In genomic region chr15:85653421-85654401, GRCm38 (mm10) we compare ENCODE assay signal across 8 mouse cellular contexts.
DNase-seq lines count a peak whose midpoint lies in the region; ATAC-seq lines count a peak whose summit lies in the region.

No protein-coding gene starts in this region.

- peak overlapping the region; percentile 17; the same call in 1 of the 2 replicates for H3K9ac ChIP-seq in hindbrain, embryonic 11.5 days (ENCODE audit: low read depth, low read length)
- peak overlapping the region; percentile 73 for H3K9ac ChIP-seq in intestine, embryonic 16.5 days (ENCODE audit: low read depth, low read length)
- H3K9ac ChIP-seq in limb, embryonic 11.5 days (ENCODE audit: low read length): peak overlapping the region; percentile 46; the same call in 1 of the 2 replicates
- H3K9ac ChIP-seq in midbrain, embryonic 15.5 days: peak overlapping the region; percentile 47
- peak overlapping the region; percentile 32; the same call in 1 of the 2 replicates for H3K9ac ChIP-seq in stomach, embryonic 15.5 days

- H3K9me3 ChIP-seq in hindbrain, embryonic 11.5 days (ENCODE audit: control insufficient read depth, low read length): no peaks in the 10 kb centered on the region
- no peaks in the 10 kb centered on the region for H3K9me3 ChIP-seq in hindbrain, embryonic 10.5 days
- H3K9me3 ChIP-seq in intestine, embryonic 16.5 days (ENCODE audit: control insufficient read depth, low read length): no peaks in the 10 kb centered on the region
- no peaks in the 10 kb centered on the region for H3K9me3 ChIP-seq in limb, embryonic 11.5 days (ENCODE audit: control insufficient read depth, low read length)
- H3K9me3 ChIP-seq in midbrain, embryonic 15.5 days: no peaks in the 10 kb centered on the region
- H3K9me3 ChIP-seq in stomach, embryonic 15.5 days: no peaks in the 10 kb centered on the region

- peak overlapping the region; percentile 70 for H3K27ac ChIP-seq in hindbrain, embryonic 11.5 days (ENCODE audit: low read depth, low read length)
- H3K27ac ChIP-seq in hindbrain, embryonic 10.5 days: no peak overlapping the region
- H3K27ac ChIP-seq in intestine, embryonic 16.5 days (ENCODE audit: low read length): peak overlapping the region; percentile 93
- peak overlapping the region; percentile 24; the same call in 1 of the 2 replicates for H3K27ac ChIP-seq in limb, embryonic 11.5 days (replicated peaks; ENCODE audit: low read depth, low read length)
- H3K27ac ChIP-seq in midbrain, embryonic 15.5 days: peak overlapping the region; percentile 96
- H3K27ac ChIP-seq in stomach, embryonic 15.5 days: peak overlapping the region; percentile 97

- peak overlapping the region; percentile 11; the same call in 1 of the 2 replicates for H3K4me2 ChIP-seq in hindbrain, embryonic 11.5 days (replicated peaks; ENCODE audit: low read depth, low read length)
- H3K4me2 ChIP-seq in intestine, embryonic 16.5 days (ENCODE audit: low read depth, low read length): peak overlapping the region; percentile 73
- H3K4me2 ChIP-seq in limb, embryonic 11.5 days (ENCODE audit: low read depth, severe bottlenecking): no peak overlapping the region; the same call in 1 of the 2 replicates
- peak overlapping the region; percentile 56 for H3K4me2 ChIP-seq in midbrain, embryonic 15.5 days
- H3K4me2 ChIP-seq in stomach, embryonic 15.5 days: peak overlapping the region; percentile 78

- H3K36me3 ChIP-seq in hindbrain, embryonic 11.5 days (ENCODE audit: control insufficient read depth, insufficient read depth, low read length): no peaks in the 10 kb centered on the region
- H3K36me3 ChIP-seq in hindbrain, embryonic 10.5 days: no peaks in the 10 kb centered on the region
- 0 out of 2 replicates have a peak, but pooled peaks cover 2% of the 10 kb centered on the region for H3K36me3 ChIP-seq in intestine, embryonic 16.5 days (ENCODE audit: control insufficient read depth, insufficient read depth, low read length)
- no peaks in the 10 kb centered on the region for H3K36me3 ChIP-seq in limb, embryonic 11.5 days (ENCODE audit: control insufficient read depth, insufficient read depth, low read length)
- H3K36me3 ChIP-seq in midbrain, embryonic 15.5 days (replicated peaks): no peaks in the 10 kb centered on the region
- H3K36me3 ChIP-seq in stomach, embryonic 15.5 days: no peaks in the 10 kb centered on the region

- no peak overlapping the region for H3K4me3 ChIP-seq in hindbrain, embryonic 11.5 days (ENCODE audit: low read depth, low read length)
- no peak overlapping the region for H3K4me3 ChIP-seq in hindbrain, embryonic 10.5 days
- H3K4me3 ChIP-seq in intestine, embryonic 16.5 days (ENCODE audit: low read length): peak overlapping the region; percentile 46
- no peak overlapping the region for H3K4me3 ChIP-seq in limb, embryonic 11.5 days (ENCODE audit: low read depth, low read length)
- peak overlapping the region; percentile 36 for H3K4me3 ChIP-seq in midbrain, embryonic 15.5 days
- H3K4me3 ChIP-seq in stomach, embryonic 15.5 days (replicated peaks): peak overlapping the region; percentile 43

- no peak for DNase-seq in hindbrain, embryonic 11.5 days (ENCODE audit: low spot score)
- no peak for DNase-seq in hindbrain, embryonic 10.5 days (ENCODE audit: low spot score)
- peak; percentile 91 to 92 for DNase-seq in cerebellum, postnatal 36 days
- peak; percentile 91 for DNase-seq in gastrocnemius, postnatal 25 days
- peak; percentile 44 for DNase-seq in limb, embryonic 11.5 days (ENCODE audit: low spot score)

- H3K4me1 ChIP-seq in hindbrain, embryonic 11.5 days (replicated peaks; ENCODE audit: control insufficient read depth, insufficient read depth, low read length): peaks cover 2% of the 10 kb centered on the region
- H3K4me1 ChIP-seq in hindbrain, embryonic 10.5 days (replicated peaks): peaks cover 13% of the 10 kb centered on the region
- H3K4me1 ChIP-seq in intestine, embryonic 16.5 days (ENCODE audit: control insufficient read depth, insufficient read depth, low read length): peaks cover 24% of the 10 kb centered on the region
- H3K4me1 ChIP-seq in limb, embryonic 11.5 days (ENCODE audit: control insufficient read depth, insufficient read depth, low read length): peaks cover 9% of the 10 kb centered on the region
- peaks cover 46% of the 10 kb centered on the region for H3K4me1 ChIP-seq in midbrain, embryonic 15.5 days
- peaks cover 35% of the 10 kb centered on the region for H3K4me1 ChIP-seq in stomach, embryonic 15.5 days

- ATAC-seq in hindbrain, embryonic 11.5 days (ENCODE audit: low FRiP score): peak; percentile 69
- ATAC-seq in intestine, embryonic 16.5 days: peak; percentile 89
- ATAC-seq in limb, embryonic 11.5 days (ENCODE audit: insufficient number of reproducible peaks, low FRiP score, low TSS enrichment, low read depth): peak; percentile 61; the same call in 1 of the 2 replicates
- peak; percentile 81 for ATAC-seq in midbrain, embryonic 15.5 days (replicated peaks)
- ATAC-seq in stomach, embryonic 15.5 days (ENCODE audit: insufficient read depth, low FRiP score, low read depth): peak; percentile 84

- WGBS in hindbrain, embryonic 11.5 days: 50% methylated on average over 32 of the region's 32 CpGs
- WGBS in hindbrain, embryonic 10.5 days: 66% methylated on average over 32 of the region's 32 CpGs
- WGBS in intestine, embryonic 16.5 days: 15% methylated on average over 32 of the region's 32 CpGs
- 54% methylated on average over 32 of the region's 32 CpGs for WGBS in limb, embryonic 11.5 days
- 23% methylated on average over 32 of the region's 32 CpGs for WGBS in midbrain, embryonic 15.5 days
- WGBS in stomach, embryonic 15.5 days: 15% methylated on average over 32 of the region's 32 CpGs

- peaks cover 88% of the 10 kb centered on the region for H3K27me3 ChIP-seq in hindbrain, embryonic 11.5 days (ENCODE audit: control insufficient read depth, insufficient read depth, low read length)
- peaks cover 100% of the 10 kb centered on the region for H3K27me3 ChIP-seq in hindbrain, embryonic 10.5 days (ENCODE audit: insufficient read depth, poor library complexity, severe bottlenecking)
- H3K27me3 ChIP-seq in intestine, embryonic 16.5 days (replicated peaks; ENCODE audit: control insufficient read depth, insufficient read depth, low read length): 0 out of 2 replicates have a peak, but pooled peaks cover 6% of the 10 kb centered on the region
- no peaks in the 10 kb centered on the region for H3K27me3 ChIP-seq in limb, embryonic 11.5 days (ENCODE audit: control insufficient read depth, insufficient read depth, low read length)
- peaks cover 21% of the 10 kb centered on the region for H3K27me3 ChIP-seq in midbrain, embryonic 15.5 days (replicated peaks)
- no peaks in the 10 kb centered on the region for H3K27me3 ChIP-seq in stomach, embryonic 15.5 days (replicated peaks)

Comparison
In these comparisons a context has a peak if more than half of its experiments do, and no peak if none do; other contexts are left out.
1. DNase-seq: peak in cerebellum, postnatal 36 days (2 of 2), gastrocnemius, postnatal 25 days (single experiment) and limb, embryonic 11.5 days (single experiment); none in hindbrain, embryonic 11.5 days (single experiment) and hindbrain, embryonic 10.5 days (single experiment).
2. H3K4me3 ChIP-seq: peak in intestine, embryonic 16.5 days (single experiment), midbrain, embryonic 15.5 days (single experiment) and stomach, embryonic 15.5 days (single experiment); none in hindbrain, embryonic 11.5 days (single experiment), hindbrain, embryonic 10.5 days (single experiment) and limb, embryonic 11.5 days (single experiment).
3. H3K9ac ChIP-seq: peak in every context shown above with its lines; median percentile 73 in intestine, embryonic 16.5 days; 47 in midbrain, embryonic 15.5 days; 46 in limb, embryonic 11.5 days; 32 in stomach, embryonic 15.5 days; 17 in hindbrain, embryonic 11.5 days.
4. Peak in every context shown above with its lines, with median percentiles within 50 percentile points of each other: ATAC-seq.